Mouse (Mus musculus): ENCODE data around the gene Klk1b4.

The Klk1b4 gene

GRCm38 (mm10) chr7:44253023-44253616 lies 45.9 kb downstream of the Klk1b4 start:
- no peak for DNase-seq (ENCODE audit: low spot score)

GRCm38 (mm10) chr7:44254930-44255329 lies 47.7 kb downstream of the Klk1b4 start:
- DNase-seq (ENCODE audit: low spot score) = no peak

GRCm38 (mm10) chr7:44257278-44257677 lies 50.0 kb downstream of the Klk1b4 start, which contains the start of gene Acp4:
Acp4 (minus strand) TSS chr7:44257378.
- DNase-seq (ENCODE audit: low spot score) = no peak

GRCm38 (mm10) chr7:44260410-44260809 lies 53.2 kb downstream of the Klk1b4 start:
- DNase-seq (ENCODE audit: low spot score) = no peak

GRCm38 (mm10) chr7:44261147-44261546 lies 53.9 kb downstream of the Klk1b4 start, which contains the start of gene Gm15517:
Gm15517 (plus strand) TSS chr7:44261447.
- no peak for DNase-seq (ENCODE audit: low spot score)

All from testis, postnatal 14 days (tissue).